Mouse (Mus musculus) cerebellum, adult 9-11 months (tissue): ENCODE measurements around the gene Tff2.

Source experiments
- DNase-seq: peaks from one replicate; pipeline ENCODE4 v3.0.0; 2022

Tff2 gene

GRCm38 (mm10) chr17:31134913-31135312 lies 9.2 kb downstream of the Tff2 start:
- no peak for DNase-seq

GRCm38 (mm10) chr17:31133776-31134175 lies 10.3 kb downstream of the Tff2 start:
- DNase-seq: no peak

DNA sequence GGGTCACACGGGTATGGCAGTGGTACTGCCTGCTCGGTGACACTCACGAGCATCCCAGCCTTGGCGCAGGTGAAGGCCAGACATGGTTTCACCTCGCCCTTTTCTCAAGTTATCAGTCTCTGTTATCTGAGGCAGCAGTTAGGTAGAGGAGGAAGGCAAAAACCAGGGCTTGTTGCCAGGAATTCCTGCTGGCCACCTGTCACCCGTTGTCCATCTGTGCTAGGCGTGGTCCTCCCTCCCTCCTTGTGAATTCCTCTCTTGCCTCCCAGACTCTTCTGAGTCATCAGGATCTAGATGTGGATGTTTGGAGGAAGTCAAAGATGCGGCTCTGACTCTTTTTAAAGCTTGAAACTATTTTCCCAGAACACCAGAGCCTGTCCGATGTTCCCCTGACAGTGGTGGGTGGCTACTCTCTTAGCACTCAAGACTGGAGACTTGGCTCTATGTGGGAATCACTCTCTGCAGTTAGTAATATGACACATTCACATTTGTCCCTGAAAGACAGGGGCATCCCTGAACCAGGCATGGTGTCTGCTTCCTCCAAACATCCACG lies 12.7 kb downstream of the Tff2 start:
- peak; percentile 96 for DNase-seq

DNA sequence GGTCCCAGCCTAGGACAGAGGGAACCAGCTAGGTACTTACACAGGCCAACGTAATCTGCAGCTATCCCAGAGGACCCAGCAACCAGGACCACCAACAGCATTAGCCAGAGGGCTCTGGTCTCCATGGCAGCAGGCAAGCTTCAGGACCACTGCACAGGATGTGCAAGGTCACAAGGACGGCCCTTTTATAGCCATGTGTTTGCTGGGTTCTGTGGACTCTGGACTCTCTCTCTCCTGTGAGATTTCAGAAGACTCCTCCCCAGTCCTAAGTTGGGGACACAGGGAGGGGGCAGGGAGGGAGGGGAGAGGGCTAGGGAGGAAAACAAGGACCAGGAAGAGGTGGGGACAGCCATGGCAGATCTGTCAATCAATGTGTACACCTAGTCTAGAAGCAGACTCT lies 14.6 kb downstream of the Tff2 start, which contains the start of gene Tff3:
TSS of gene Tff3 (minus strand) at position 195 of the 400 bp plus-strand sequence.
- no peak for DNase-seq

- DNase-seq: peak; percentile 64
These were observed 15.3 kb downstream of the Tff2 start for GRCm38 (mm10) chr17:31128708-31129318.

- peak; percentile 99 for DNase-seq
These were observed 18.4 kb downstream of the Tff2 start for GRCm38 (mm10) chr17:31125548-31126266.

- DNase-seq: peak; percentile 78
These were observed 22.1 kb downstream of the Tff2 start for GRCm38 (mm10) chr17:31121975-31122374.

DNA sequence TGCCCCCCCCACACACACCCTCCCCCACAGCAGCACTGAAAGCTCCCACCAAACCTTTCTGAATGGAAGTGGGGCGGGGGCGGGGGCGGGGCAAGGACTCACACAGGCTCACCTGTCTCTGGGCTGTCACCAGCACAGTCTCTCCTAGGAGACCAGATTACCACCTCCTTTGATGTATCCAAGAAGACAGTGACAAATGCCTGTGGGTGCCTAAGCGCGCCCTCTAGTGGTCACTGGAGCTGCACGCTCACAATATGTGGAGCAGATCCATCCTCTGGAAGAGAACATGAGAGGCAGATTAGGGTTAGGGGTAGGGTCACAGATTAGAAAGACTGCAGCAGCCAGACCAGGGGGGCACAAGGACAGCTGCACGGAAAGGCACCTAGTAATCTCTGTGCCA lies 24.7 kb downstream of the Tff2 start:
- peak; percentile 80 for DNase-seq

GRCm38 (mm10) chr17:31117946-31118345 lies 26.1 kb downstream of the Tff2 start:
- no peak for DNase-seq

DNA sequence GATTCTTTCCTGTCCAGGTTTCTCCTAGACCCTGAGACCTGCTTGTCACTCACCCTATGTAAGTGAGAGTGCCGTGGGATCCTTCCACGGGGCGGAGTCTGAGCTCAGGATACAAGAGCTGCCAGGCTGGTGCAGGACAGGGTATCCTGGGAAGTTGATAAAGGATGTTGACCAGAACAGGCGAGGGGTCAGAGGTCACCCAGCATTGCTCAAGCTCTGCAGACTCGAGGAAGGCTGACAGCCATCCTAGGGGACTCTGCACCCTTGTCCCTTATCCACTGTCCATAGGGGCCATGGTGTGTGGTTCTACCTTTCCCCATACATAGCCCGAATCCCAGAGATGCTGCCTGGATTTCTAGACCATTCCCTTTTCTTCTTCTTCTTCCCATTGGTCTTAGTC lies 28.0 kb downstream of the Tff2 start:
- no peak for DNase-seq

- DNase-seq: no peak
These were observed 30.8 kb downstream of the Tff2 start for GRCm38 (mm10) chr17:31113191-31113856.

GRCm38 (mm10) chr17:31108388-31108787 lies 35.7 kb downstream of the Tff2 start:
- DNase-seq: no peak

- DNase-seq: no peak
These were observed 40.3 kb downstream of the Tff2 start for GRCm38 (mm10) chr17:31103823-31104222.

GRCm38 (mm10) chr17:31103007-31103570 lies 41.0 kb downstream of the Tff2 start:
- no peak for DNase-seq

- no peak for DNase-seq
These were observed 45.3 kb downstream of the Tff2 start for GRCm38 (mm10) chr17:31098788-31099187.

DNA sequence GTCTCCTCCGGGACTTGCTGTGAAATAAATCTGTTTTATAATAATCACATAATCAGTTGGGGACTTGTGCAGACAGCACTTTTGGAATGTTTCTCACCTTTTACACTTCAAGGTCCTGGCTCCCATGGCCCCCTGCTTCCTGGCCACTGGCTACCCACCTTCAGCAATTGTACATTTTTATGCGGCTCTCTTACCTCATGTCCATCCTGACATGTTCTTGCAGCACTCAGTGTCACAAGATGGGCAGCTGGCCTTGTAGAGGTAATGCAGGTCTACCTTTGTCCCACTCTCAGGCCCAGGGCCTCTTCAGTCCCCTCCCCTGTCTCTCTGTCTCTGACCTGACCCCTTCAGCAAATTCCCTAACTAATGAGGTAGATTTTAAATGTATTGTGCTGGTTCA lies 47.2 kb downstream of the Tff2 start:
- DNase-seq: no peak

DNA sequence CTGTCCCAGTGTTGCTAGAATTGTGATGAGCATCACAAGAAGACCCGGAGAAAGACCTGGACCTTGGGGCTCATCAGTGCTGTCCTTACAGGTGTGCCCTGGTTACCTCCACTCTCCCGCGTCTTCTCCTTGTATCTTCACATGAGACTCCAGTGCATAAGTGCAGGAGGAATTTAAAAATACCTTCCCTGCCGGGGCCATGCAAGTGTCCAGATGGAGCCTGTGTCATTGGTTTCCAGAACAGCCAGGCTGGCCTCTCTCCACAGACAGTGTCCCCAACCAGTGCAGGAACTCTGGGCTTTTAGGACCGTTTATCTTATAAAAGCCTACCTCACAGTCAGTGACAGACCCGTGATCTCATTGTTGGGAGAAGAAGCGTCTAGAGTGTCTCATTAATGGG lies 48.5 kb downstream of the Tff2 start:
- no peak for DNase-seq

GRCm38 (mm10) chr17:31094781-31095180 lies 49.3 kb downstream of the Tff2 start:
- no peak for DNase-seq
